7 mouse cellular contexts compared by ENCODE assay signal in the genomic region with DNA sequence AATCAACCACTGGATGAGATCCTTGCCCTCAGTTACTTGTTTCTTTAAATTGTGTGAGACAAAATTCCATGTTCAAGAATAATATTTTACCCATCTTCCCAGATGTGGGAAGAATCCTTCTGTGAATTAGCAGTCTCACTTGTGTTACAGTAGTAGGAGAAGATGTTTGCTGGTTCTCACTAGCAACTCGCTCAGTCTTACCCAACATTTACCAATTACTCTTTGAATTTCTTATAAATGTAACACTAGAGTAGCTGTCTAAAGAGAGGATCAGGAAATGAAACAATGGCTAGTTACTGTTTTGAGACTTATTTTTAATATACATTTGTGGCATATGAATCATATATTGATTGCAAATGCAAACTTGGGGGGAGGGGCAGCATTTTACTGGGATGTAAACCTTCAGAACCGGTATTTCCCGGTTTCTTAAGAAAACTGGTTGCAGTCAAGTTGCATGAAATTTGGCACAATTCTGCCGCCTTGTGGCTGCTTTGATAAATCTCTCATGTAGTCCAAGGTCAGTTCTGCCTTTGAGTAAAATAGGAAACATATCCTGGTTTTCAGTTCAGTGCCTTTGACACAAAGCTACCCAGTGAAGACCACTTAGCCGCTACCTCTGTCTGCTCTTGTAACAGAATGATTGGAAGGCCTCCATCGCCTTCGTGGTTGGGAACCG. TPM values are rescaled to one million over a fixed set of nuclear protein-coding genes. Genes with fewer than 3 reads are reported as not detected.
DNase-seq lines count a peak whose midpoint lies in the region.

No protein-coding gene starts in this region.

- WGBS in large intestine, adult 2 months = 32% methylated on average over 8 of the region's 8 CpGs

- DNase-seq in ES-CJ7 (ENCODE audit: low read depth, low spot score) (peak; percentile 43), NIH3T3 (ENCODE audit: low read depth) (peak; percentile 89)
- DNase-seq in cerebellum, postnatal 10 days = peak; percentile 79 to 85
- DNase-seq in frontal cortex, postnatal 25 days (ENCODE audit: low spot score in 2 of 2) = peak; percentile 33 to 41
- DNase-seq in large intestine, adult 2 months (ENCODE audit: low read depth, low spot score) = peak; percentile 38
- peak; percentile 53 for DNase-seq in lung, postnatal 10 days
- peak; percentile 78 for DNase-seq in right cerebral cortex, postnatal 14 days

RNA-seq across cellular contexts. Expression of a gene that starts 53.5 kb away (rescaled TPM):
- not detected in 2 replicates for polyA plus RNA-seq in large intestine, adult 2 months (2012; rRNA removed)

Comparison
In these comparisons a context has a peak if more than half of its experiments do, and no peak if none do; other contexts are left out.
1. Peak in every context shown above with its lines: DNase-seq.
2. DNase-seq: peak in every context shown above with its lines; median percentile 89 in NIH3T3; 82 in cerebellum, postnatal 10 days; 78 in right cerebral cortex, postnatal 14 days; 53 in lung, postnatal 10 days; 43 in ES-CJ7; 38 in large intestine, adult 2 months; 37 in frontal cortex, postnatal 25 days.